Mouse (Mus musculus) heart, postnatal 36 days (tissue): ENCODE data around the gene Fstl4. TPM values are rescaled to one million over a fixed set of nuclear protein-coding genes. Genes with fewer than 3 reads are reported as not detected.

Experiments used
- DNase-seq, 2 experiments: peaks; one replicate each; pipeline ENCODE4 v3.0.0; 2021 to 2022
- intact Hi-C: fragments of 180-260 bp; cut with DNase I; formaldehyde crosslinking; loops from one replicate; pipeline ENCODE4 v1.15.1; 2025
- total RNA-seq, 2 experiments: library from RNA; stranded (reverse); gene quantifications; 2 replicates each; pipeline ENCODE4 v1.2.3; 2021

The Fstl4 gene
- total RNA-seq, 2 experiments from 2014 or later: 1.4 to 4.0 TPM

GRCm38 (mm10) chr11:52765678-52766254, 1.3 kb downstream of the Fstl4 start:
- DNase-seq: peak; percentile 14 to 20
- intact Hi-C loops: loop anchor here (2.0 to 10.0 kb wide), 4 partner anchors 243 to 489 kb away; no protein-coding TSS in a partner anchor

GRCm38 (mm10) chr11:52767921-52768320, 3.5 kb downstream of the Fstl4 start:
- intact Hi-C loops: loop anchor here (2.0 to 10.0 kb wide), 4 partner anchors 246 to 487 kb away; no protein-coding TSS in a partner anchor
- no peak for DNase-seq

GRCm38 (mm10) chr11:52773073-52773472, 8.6 kb downstream of the Fstl4 start:
- no peak for DNase-seq
- intact Hi-C loops: no loop called here

GRCm38 (mm10) chr11:52775291-52775690, 10.9 kb downstream of the Fstl4 start:
- no peak for DNase-seq
- intact Hi-C loops: no loop called here

DNA sequence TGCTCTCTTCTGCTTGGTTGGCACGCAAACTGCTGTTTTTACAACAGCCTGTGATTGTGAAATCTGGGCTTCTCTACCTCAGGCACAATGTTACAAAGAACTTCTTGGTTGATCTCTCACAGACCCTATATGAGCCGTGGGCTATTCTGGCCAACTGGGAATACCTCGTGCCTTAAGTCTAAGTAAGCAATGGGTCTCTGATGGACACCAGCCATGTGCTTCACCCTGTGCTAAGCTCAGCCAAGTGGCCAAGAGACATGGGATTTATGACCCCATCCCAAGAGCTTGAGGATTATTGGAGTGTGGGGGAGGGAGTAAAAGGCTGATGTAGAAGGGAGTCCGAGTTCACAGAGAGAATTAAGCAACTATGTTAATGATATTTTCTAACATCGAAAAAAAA, 18.0 kb downstream of the Fstl4 start:
- intact Hi-C loops: no loop called here
- DNase-seq: no peak

GRCm38 (mm10) chr11:52794331-52794730, 29.9 kb downstream of the Fstl4 start:
- no peak for DNase-seq
- intact Hi-C loops: no loop called here

DNA sequence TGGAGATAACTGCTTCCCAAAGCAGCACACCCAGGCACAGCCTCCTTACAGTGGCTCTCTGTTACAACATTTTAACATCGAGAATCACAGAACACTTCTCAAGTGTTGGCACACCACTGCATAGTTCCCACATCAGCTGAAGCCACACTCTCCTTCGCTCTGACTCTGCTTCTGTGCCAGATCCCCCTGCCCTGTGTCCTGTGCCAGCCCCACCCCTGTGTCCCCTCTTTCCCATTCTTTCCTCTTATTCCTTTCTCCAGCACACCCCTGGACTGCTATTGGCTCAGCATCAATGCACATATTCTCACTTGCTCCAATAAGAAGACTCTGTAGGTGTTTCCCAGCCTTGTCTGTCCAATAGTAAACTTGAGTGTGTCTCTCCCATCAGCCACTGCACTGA, 45.1 kb downstream of the Fstl4 start:
- intact Hi-C loops: no loop called here
- DNase-seq: no peak

DNA sequence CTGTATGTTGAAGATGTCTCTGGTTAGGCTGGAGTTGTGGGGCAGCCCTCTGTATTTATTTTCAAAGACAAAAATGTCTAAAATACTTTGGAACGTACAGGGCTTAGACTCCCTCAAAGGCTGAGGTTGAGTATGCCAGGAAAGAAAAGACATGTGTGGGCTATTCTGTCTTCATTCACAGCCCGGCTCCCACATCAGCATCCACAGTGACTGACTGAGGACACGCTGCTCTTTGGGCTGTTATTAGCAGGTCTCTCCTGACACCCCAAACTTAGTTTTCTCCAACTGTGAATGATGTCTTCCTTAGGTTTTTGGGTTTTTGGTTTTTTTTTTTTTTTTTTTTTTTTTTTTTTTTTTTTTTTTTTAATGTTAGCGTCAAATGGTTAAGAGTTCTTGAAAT, 51.6 kb downstream of the Fstl4 start:
- no peak for DNase-seq
- intact Hi-C loops: no loop called here

GRCm38 (mm10) chr11:52820336-52820905, 56.0 kb downstream of the Fstl4 start:
- no peak for DNase-seq
- intact Hi-C loops: no loop called here

DNA sequence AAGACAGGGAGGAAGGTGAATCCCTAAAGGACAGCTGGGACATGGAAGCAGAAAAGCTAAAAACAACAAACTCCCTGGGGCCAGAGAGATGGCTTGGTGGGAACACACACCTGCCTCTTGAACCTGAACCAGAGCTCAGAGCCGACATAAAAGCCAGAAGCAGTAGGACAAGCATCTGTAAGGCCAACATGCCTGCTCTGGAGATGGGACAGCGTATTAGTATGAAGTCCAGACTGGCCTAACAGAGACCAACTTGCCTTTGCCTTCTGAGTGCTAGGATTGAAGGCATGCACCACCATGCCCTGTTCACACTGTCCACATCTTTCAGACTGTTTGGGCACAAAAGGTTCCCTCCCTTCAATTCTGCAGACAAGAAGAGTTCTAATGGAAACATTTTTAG, 62.2 kb downstream of the Fstl4 start:
- intact Hi-C loops: no loop called here
- no peak for DNase-seq

DNA sequence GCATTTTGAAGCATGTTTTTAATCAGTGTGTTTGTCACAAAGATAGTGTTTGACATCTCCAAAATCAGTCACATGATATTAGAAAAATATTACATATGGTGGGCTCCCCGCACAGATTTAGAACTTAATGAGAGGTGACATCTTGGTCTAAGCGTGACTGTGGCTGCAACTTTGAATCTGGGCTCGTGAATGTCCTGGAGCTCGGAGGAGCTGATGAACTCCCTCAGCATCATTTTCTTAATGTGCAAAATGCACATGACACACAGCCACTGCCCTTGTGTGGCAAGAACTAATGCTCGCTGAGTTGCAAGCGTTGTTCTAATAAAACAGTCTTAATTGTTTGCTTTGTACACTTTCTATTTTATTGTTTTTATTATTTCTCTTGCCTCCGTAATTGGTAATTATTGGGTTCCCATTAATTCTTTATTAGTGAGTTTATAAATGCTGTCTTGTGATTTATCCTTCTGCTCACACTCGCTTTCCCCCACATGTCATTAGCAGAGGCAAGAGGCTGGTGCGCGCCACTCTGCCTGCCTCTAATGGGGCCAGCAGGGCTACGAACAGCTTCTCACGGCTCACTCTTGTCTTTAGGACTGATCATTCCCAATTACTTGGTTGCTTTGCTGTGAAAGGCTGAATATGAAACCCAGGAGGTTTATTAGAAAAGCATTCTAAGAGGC, 67.3 kb downstream of the Fstl4 start:
- intact Hi-C loops: no loop called here
- DNase-seq: no peak

DNA sequence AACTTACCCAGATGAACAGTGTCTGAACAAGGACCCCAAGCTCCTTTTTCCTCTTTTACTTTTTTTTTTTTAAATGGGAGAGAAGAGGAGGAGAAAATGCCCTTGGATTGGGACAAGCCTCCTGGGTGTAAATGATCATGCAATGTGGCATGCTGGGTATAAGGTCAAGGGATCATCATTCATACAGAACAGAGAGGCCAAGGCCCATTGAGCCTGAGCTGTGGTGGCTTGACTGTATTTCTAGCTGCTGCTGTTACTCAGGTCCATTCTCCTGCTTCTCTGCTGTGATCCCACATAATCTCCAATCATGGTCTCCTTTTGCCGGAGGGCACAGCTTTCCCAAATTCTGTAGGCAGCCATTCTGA, 67.9 kb downstream of the Fstl4 start:
- DNase-seq: no peak
- intact Hi-C loops: no loop called here

- intact Hi-C loops: no loop called here
- DNase-seq: no peak
Measured at GRCm38 (mm10) chr11:52848691-52849090, 84.3 kb downstream of the Fstl4 start.

GRCm38 (mm10) chr11:52850071-52850470, 85.6 kb downstream of the Fstl4 start:
- no peak for DNase-seq
- intact Hi-C loops: no loop called here

DNA sequence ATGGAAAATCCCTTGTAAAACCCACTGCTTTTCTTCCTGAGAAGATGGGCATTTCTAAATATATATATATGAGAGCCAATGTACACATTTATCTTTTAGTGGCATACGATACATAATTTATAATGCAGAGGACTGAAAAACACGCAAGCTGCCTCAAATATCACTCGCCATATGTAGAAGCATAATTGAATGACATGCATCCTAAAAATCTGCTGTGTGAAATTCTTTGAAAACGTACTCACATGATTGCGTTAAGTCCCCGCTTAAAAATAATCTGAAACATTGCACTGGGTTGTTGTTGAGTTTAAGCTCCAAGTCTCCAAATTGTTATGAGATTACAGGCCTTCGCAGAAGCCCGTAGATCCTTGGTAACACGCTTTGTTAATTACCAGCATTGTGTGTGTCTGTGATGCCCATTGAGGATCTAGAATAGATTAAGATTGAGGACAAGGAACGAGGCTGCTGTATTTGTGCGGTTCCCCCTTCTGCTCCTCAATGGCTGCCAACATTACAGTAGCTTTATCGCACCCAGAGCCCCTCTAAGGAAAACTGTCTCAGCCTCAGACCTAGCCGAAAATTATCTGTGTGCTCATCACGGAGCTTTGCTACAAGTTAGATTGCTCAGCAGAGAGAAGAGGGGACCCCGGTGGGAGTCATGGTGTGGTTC, 108.5 kb downstream of the Fstl4 start:
- DNase-seq: no peak
- intact Hi-C loops: no loop called here

GRCm38 (mm10) chr11:52875916-52876765, 111.7 kb downstream of the Fstl4 start:
- intact Hi-C loops: no loop called here
- peak; percentile 22 to 25 for DNase-seq

- peak in 1 of 2 experiments; percentile 12 for DNase-seq
- intact Hi-C loops: no loop called here
Measured at GRCm38 (mm10) chr11:52877662-52878061, 113.2 kb downstream of the Fstl4 start.

- intact Hi-C loops: no loop called here
- no peak for DNase-seq
Measured at GRCm38 (mm10) chr11:52879958-52880357, 115.5 kb downstream of the Fstl4 start.

DNA sequence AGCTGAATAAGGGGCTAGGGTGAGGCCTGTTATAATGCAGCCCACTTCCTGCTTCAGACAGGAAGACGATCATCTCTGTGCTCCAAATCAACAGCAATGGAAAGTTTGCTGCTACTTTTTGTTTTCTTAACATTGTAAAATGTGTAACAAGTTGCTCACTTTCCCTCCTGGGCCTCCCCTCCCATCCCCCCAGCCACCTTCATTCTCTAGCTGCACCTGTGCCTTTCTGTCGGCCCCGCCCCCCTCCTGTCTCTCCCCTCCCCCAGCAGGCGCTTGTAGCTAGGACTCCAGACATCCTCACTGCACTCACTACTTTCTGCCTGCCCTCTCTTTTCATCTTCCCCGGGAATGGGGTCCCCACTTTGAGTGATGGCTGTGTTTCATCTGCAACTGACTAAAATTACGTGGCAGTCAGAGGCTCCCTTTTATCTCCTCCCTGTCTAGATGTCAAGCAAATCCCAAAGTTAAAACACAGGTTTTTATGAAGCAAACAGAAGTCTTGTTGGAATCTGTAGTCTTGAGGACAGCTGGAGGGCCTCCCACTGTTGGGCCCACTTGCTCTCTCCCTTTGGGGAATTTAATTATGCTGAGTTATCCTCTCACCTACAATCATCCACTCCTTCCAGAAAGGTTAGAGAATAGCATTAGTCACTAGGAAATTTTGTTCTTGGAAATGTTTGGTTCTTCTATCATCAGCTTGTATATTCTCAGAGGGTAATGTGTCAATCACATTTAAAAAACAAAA, 122.3 kb downstream of the Fstl4 start:
- intact Hi-C loops: no loop called here
- DNase-seq: no peak

DNA sequence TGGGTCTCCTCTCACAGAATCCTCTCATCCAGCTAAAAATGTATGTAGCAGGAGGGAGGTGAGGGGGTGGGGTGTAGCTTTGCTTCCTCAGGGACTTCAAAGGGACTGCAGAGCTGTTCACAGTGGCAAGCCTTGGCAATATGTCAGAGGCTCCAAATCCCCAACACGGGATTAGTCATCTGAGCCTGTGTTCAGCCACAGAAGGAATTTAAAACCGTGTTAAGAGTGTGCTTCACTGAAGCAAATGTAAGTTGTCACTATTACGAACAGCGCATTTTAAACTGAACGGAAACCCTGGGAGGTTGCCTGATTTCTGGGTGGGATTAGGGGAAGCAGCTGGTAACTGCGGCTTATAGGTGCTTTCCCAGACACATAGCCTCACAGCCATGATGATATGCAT, 123.7 kb downstream of the Fstl4 start:
- no peak for DNase-seq
- intact Hi-C loops: no loop called here
